Mouse (Mus musculus) E14TG2a.4 (cell line): Measurements from ENCODE around the gene Zbtb24.

ENCODE experiments used
- H3K27me3 ChIP-seq: 2 replicates; pipeline ENCODE4 v1.6.1; 2014; ENCODE audit warnings: low read length, control low read depth; ENCODE audit not compliant: insufficient read depth
- H3K36me3 ChIP-seq: 2 replicates; pipeline ENCODE4 v1.6.1; 2014; ENCODE audit warnings: low read length, control low read depth; ENCODE audit not compliant: insufficient read depth
- H3K4me1 ChIP-seq: replicated peaks from 2 replicates; pipeline ENCODE4 v1.6.1; 2014; ENCODE audit warnings: low read depth, low read length, control low read depth
- H3K4me3 ChIP-seq: replicated peaks from 2 replicates; pipeline ENCODE4 v1.5.1; 2014; ENCODE audit warnings: mild to moderate bottlenecking, low read length
- H3K9me3 ChIP-seq: 2 replicates; pipeline ENCODE4 v1.6.1; 2014; ENCODE audit warnings: low read length, control low read depth
- CTCF ChIP-seq: conservative IDR thresholded peaks from 2 replicates; pipeline ENCODE4 v1.5.1; 2014; ENCODE audit warnings: low read length
- NANOG ChIP-seq: IDR thresholded peaks from 2 replicates; pipeline ENCODE4 v1.6.1; 2014; ENCODE audit warnings: borderline replicate concordance, low read length, mixed read lengths
- POU5F1 ChIP-seq: IDR thresholded peaks from 2 replicates; pipeline ENCODE4 v1.6.1; 2014; ENCODE audit warnings: low read length, borderline replicate concordance

Gene Zbtb24

DNA sequence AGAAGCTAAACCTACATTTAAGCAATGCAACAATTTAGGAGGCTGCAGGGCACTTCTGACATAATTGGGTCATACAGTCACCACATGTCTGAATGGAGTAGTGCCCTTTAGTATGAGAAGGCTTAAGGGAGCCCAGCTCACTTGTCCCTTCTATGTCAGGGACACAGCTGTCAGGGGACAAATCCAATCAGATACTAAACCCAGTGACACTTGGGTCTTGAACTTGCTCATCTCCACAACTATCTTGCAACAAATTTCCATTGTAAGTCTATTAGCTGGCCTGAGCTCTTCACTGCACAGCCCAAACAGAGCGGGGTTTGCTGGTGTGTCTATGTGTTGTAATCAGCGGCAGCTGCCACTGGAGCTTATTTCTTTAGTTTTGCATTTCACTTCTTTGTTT lies 26.5 kb upstream of the Zbtb24 start:
- Histone ChIP-seq H3K4me3 (no peak overlapping the region), H3K4me1 (peaks cover 43% of the 10 kb centered on the region), H3K27me3 (no peaks in the 10 kb centered on the region), H3K9me3 (no peaks in the 10 kb centered on the region), H3K36me3 (no peaks in the 10 kb centered on the region)
- TF ChIP-seq POU5F1: no peak
- TF ChIP-seq NANOG: no peak

DNA sequence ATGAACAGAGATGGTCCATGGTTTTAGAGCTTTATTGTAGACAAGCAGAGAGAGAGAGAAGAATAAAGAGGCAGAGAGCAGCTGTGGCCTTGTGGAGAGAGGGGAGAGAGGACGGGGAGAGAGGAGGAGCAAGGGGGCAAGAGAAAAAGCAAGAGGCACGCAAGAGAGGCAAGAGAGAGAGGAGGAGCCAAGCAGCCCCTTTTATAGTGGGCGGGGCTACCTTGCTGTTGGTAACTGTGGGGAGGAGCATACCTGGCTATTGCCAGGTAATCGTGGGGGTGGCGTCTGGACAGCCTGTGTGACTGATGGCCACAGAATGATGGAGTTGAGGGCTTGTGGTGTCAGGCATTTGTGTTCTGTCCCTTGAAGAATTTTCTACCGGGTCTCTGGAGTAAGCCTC lies 23.8 kb upstream of the Zbtb24 start:
- H3K36me3 ChIP-seq: no peaks in the 10 kb centered on the region
- TF ChIP-seq POU5F1 (no peak), NANOG (no peak), CTCF (no peak)
- peaks cover 19% of the 10 kb centered on the region for H3K4me1 ChIP-seq
- H3K4me3 ChIP-seq: peak overlapping the region; percentile 72
- no peaks in the 10 kb centered on the region for H3K27me3 ChIP-seq
- H3K9me3 ChIP-seq: no peaks in the 10 kb centered on the region

DNA sequence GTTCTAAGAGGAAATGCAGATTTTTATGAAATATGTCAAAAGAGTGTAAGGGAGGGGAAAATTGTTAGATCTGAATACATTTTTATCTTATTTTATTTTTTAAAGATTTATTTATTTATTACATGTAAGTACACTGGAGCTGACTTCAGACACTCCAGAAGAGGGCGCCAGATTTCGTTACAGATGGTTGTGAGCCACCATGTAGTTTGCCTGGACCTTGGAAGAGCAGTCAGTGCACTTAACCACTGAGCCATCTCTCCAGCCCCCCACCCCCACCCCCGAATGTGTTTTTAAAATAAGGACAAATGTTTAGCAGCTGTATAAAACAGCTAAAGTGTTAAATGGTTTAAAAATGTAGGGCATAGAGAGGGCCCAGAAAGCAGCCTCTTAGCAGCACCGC lies 15.6 kb upstream of the Zbtb24 start:
- no peaks in the 10 kb centered on the region for H3K36me3 ChIP-seq
- H3K27me3 ChIP-seq: no peaks in the 10 kb centered on the region
- peaks cover 42% of the 10 kb centered on the region for H3K4me1 ChIP-seq
- H3K9me3 ChIP-seq: no peaks in the 10 kb centered on the region
- peak overlapping the region; percentile 26; the same call in 1 of the 2 replicates for H3K4me3 ChIP-seq
- TF ChIP-seq NANOG: no peak
- peak; percentile 52 for TF ChIP-seq CTCF

DNA sequence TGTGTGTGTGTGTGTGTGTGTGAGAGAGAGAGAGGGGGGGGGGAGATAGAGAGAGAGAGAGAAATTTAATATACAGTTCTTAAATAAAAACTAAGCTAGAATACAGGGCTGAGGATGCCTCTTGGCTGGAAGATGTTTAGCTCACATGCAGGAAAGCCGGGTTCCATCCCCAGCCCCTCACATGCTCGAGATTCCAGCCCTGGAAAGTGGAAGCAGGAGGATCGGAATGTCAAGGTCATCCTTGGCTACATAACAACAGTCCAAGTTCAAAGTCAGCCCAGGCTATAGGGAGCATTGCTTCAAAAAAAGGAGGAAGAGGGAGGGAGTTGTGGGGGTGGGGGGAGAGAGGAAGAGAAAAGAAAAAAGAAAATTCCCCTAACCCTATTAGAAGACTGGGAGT lies 15.0 kb upstream of the Zbtb24 start:
- H3K4me1 ChIP-seq: peaks cover 42% of the 10 kb centered on the region
- peak overlapping the region; percentile 26; the same call in 1 of the 2 replicates for H3K4me3 ChIP-seq
- TF ChIP-seq NANOG (no peak; the same call in 1 of the 2 replicates), CTCF (no peak), POU5F1 (no peak)
- no peaks in the 10 kb centered on the region for H3K36me3 ChIP-seq
- no peaks in the 10 kb centered on the region for H3K9me3 ChIP-seq
- no peaks in the 10 kb centered on the region for H3K27me3 ChIP-seq

DNA sequence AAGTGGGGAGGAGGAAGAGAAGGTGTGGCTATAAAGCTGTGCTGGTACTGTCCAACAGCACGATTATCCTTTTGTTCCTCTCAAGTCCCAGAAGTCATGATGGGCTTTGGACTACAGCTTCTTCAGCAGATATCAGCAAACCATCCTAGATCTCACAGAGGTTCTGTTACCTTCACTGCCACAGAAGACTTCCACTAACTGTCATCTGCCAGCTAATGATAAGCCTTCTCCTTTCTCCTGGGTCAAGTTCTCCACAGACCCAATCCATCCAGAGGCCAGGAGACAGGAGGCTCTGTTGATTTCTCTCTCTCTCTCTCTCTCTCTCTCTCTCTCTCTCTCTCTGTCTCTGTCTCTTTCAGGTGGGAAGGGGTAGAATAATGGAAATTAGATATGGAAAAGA lies 2.0 kb upstream of the Zbtb24 start:
- H3K27me3 ChIP-seq: no peaks in the 10 kb centered on the region
- TF ChIP-seq CTCF: no peak
- no peak for TF ChIP-seq POU5F1
- TF ChIP-seq NANOG: no peak
- H3K4me1 ChIP-seq: peaks cover 43% of the 10 kb centered on the region
- no peak overlapping the region for H3K4me3 ChIP-seq
- H3K36me3 ChIP-seq: peaks cover 22% of the 10 kb centered on the region
- no peaks in the 10 kb centered on the region for H3K9me3 ChIP-seq

DNA sequence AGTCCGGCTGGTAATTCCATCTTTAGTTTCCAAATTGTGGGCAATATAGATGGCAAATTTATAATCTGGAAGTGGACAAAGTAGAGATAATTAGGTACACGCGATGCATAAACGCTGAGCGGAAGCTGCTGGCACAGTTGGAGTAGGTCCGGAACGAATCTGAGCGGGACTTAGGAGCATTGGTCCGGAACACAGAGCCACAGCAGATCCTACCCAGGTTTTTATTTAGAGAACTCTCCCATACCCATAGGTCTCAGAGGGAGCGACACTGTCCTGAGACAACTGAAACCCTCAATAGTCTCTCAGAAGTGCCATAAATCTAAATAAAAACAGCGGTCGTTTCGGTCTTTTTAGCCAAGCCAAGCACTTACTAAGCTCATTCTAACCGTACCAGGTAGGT lies 499 bp upstream of the Zbtb24 start:
- Histone ChIP-seq H3K4me3 (peak overlapping the region; percentile 98), H3K36me3 (peaks cover 36% of the 10 kb centered on the region), H3K9me3 (no peaks in the 10 kb centered on the region), H3K4me1 (peaks cover 57% of the 10 kb centered on the region), H3K27me3 (no peaks in the 10 kb centered on the region)
- TF ChIP-seq POU5F1: no peak
- TF ChIP-seq CTCF: no peak
- TF ChIP-seq NANOG: no peak

DNA sequence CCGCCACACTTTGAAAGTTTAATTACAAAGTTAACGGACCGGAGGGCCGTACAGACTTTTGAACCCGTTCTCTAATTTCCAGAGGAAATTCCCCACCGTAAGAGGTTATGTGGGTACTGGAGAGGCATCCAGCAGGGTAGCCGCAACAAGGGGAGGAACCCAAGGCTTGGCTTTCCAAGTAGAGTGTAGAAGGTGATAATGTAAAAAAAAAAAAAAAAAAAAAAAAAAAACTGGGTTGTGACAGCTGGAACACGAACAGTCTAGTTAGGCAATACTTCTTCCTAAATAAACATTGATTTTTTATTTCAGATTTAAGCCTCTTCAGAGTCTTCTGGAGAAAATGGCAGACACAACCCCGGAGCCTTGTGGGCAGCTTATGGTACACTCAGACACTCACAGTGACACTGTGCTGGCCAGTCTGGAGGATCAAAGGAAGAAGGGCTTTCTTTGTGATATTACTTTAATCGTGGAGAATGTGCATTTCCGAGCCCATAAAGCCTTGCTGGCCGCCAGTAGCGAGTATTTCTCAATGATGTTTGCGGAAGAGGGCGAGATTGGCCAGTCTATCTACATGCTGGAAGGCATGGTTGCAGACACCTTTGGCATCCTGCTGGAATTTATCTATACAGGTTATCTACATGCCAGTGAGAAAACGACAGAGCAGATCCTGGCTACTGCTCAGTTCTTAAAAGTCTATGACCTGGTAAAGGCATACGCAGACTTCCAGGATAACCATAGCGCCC lies 768 bp downstream of the Zbtb24 start:
- no peaks in the 10 kb centered on the region for H3K27me3 ChIP-seq
- TF ChIP-seq NANOG (no peak), POU5F1 (no peak), CTCF (no peak)
- no peaks in the 10 kb centered on the region for H3K9me3 ChIP-seq
- H3K36me3 ChIP-seq: peaks cover 49% of the 10 kb centered on the region
- H3K4me3 ChIP-seq: peak overlapping the region; percentile 98
- peaks cover 65% of the 10 kb centered on the region for H3K4me1 ChIP-seq

DNA sequence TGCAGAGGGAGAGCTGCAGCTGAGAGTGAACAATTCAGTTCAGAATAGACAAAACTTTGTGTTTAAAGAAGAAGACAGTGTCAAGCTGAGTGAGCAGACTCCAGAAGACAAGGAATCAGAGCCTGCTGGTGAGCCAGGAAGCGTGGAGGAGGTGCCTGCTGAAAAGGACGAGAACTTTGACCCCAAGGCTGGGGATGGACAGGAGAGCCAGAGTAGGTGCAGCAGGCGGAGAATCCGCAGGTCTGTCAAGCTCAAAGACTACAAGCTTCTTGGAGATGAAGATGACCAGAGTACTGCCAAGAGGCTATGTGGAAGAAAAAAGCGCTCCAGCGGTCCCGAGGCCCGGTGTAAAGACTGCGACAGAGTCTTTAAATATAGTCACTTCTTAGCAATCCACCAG lies 1.5 kb downstream of the Zbtb24 start:
- Histone ChIP-seq H3K27me3 (no peaks in the 10 kb centered on the region), H3K4me1 (peaks cover 65% of the 10 kb centered on the region)
- no peak for TF ChIP-seq POU5F1
- TF ChIP-seq NANOG: no peak
- no peak for TF ChIP-seq CTCF

DNA sequence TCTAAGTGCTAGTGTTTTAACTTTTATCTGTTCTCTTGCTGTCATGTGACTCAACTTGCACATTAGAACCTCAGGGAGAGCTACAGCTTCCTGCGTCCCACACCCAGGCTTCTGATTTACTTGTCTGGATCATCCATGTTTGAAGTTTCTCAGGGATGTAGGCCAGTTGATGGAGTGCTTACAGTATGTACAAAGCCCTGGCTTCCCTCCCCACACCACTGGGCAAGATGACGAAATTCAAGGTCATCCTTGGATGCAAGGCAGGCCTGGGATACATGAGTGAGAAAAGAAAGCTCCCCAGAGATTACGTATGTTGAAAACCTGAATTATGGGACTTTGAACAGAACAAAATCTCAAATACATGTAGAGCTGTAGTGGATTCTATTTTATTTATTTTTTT lies 2.6 kb downstream of the Zbtb24 start:
- no peak overlapping the region for H3K4me3 ChIP-seq

More for the DNA sequence above, 1.5 kb downstream of the Zbtb24 start:
- H3K9me3 ChIP-seq: no peaks in the 10 kb centered on the region
- H3K36me3 ChIP-seq: peaks cover 56% of the 10 kb centered on the region
- peak overlapping the region; percentile 98 for H3K4me3 ChIP-seq

More for the DNA sequence above, 2.6 kb downstream of the Zbtb24 start:
- H3K27me3 ChIP-seq: no peaks in the 10 kb centered on the region
- peaks cover 66% of the 10 kb centered on the region for H3K4me1 ChIP-seq
- no peaks in the 10 kb centered on the region for H3K9me3 ChIP-seq
- H3K36me3 ChIP-seq: peaks cover 65% of the 10 kb centered on the region
- TF ChIP-seq CTCF (no peak), NANOG (no peak), POU5F1 (no peak)
